Mouse (Mus musculus): ENCODE data around the gene Retreg3.
"Not testable (repeated sequence)": the region's sequence is repeated elsewhere in the genome, so short reads cannot be mapped to it uniquely, and the experiment has no call there.

Retreg3 gene

GRCm38 (mm10) chr11:101119761-101120544, at the start of gene Retreg3, which contains the start of gene Tubg1:
Retreg3 (minus strand) TSS chr11:101119893.
Tubg1 (plus strand) TSS chr11:101119938.
- DNase-seq (ENCODE audit: low read depth in 2 of 2, low spot score in 2 of 2), result peak; percentile 99

GRCm38 (mm10) chr11:101168301-101168980, 48.7 kb upstream of the Retreg3 start:
- DNase-seq (ENCODE audit: low read depth in 2 of 2, low spot score in 2 of 2), result no peak

- DNase-seq (ENCODE audit: low read depth in 2 of 2, low spot score in 2 of 2), result no peak
Observed at GRCm38 (mm10) chr11:101167963-101168300, 48.2 kb upstream of the Retreg3 start.

- no peak for DNase-seq (ENCODE audit: low read depth in 2 of 2, low spot score in 2 of 2)
Observed at GRCm38 (mm10) chr11:101167211-101167962, 47.7 kb upstream of the Retreg3 start.

- no peak for DNase-seq (ENCODE audit: low read depth in 2 of 2, low spot score in 2 of 2)
Observed at GRCm38 (mm10) chr11:101166357-101166756, 46.7 kb upstream of the Retreg3 start.

GRCm38 (mm10) chr11:101164677-101165580, 45.2 kb upstream of the Retreg3 start:
- DNase-seq (ENCODE audit: low read depth in 2 of 2, low spot score in 2 of 2), result no peak

- no peak for DNase-seq (ENCODE audit: low read depth in 2 of 2, low spot score in 2 of 2)
Observed at GRCm38 (mm10) chr11:101164351-101164665, 44.6 kb upstream of the Retreg3 start.

GRCm38 (mm10) chr11:101163476-101164350, 44.0 kb upstream of the Retreg3 start:
- no peak for DNase-seq (ENCODE audit: low read depth in 2 of 2, low spot score in 2 of 2)

GRCm38 (mm10) chr11:101162772-101163171, 43.1 kb upstream of the Retreg3 start:
- DNase-seq (ENCODE audit: low read depth in 2 of 2, low spot score in 2 of 2), result no peak

GRCm38 (mm10) chr11:101162301-101162700, 42.6 kb upstream of the Retreg3 start:
- DNase-seq (ENCODE audit: low read depth in 2 of 2, low spot score in 2 of 2), result no peak

GRCm38 (mm10) chr11:101161551-101161950, 41.9 kb upstream of the Retreg3 start:
- DNase-seq (ENCODE audit: low read depth in 2 of 2, low spot score in 2 of 2), result no peak

- DNase-seq (ENCODE audit: low read depth in 2 of 2, low spot score in 2 of 2), result not testable (repeated sequence)
Observed at GRCm38 (mm10) chr11:101160981-101161505, 41.4 kb upstream of the Retreg3 start.

GRCm38 (mm10) chr11:101160151-101160550, 40.5 kb upstream of the Retreg3 start:
- DNase-seq (ENCODE audit: low read depth in 2 of 2, low spot score in 2 of 2), result not testable (repeated sequence)

GRCm38 (mm10) chr11:101155728-101156371, 36.2 kb upstream of the Retreg3 start, which contains the start of gene Tubg2:
Tubg2 (plus strand) TSS chr11:101155907.
- peak; percentile 35 to 42 for DNase-seq (ENCODE audit: low read depth in 2 of 2, low spot score in 2 of 2)

GRCm38 (mm10) chr11:101155151-101155550, 35.5 kb upstream of the Retreg3 start:
- DNase-seq (ENCODE audit: low read depth in 2 of 2, low spot score in 2 of 2), result no peak

GRCm38 (mm10) chr11:101154648-101155047, 35.0 kb upstream of the Retreg3 start:
- no peak for DNase-seq (ENCODE audit: low read depth in 2 of 2, low spot score in 2 of 2)

- DNase-seq (ENCODE audit: low read depth in 2 of 2, low spot score in 2 of 2), result no peak
Observed at GRCm38 (mm10) chr11:101152825-101153224, 33.1 kb upstream of the Retreg3 start.

- no peak for DNase-seq (ENCODE audit: low read depth in 2 of 2, low spot score in 2 of 2)
Observed at GRCm38 (mm10) chr11:101151063-101151462, 31.4 kb upstream of the Retreg3 start.
